Mouse (Mus musculus) MEL (cell line): ENCODE data around the gene Rpl3.

Experiments
- CTCF ChIP-seq, 3 experiments: IDR thresholded peaks in 2 of 3; conservative IDR thresholded peaks in 1 of 3; 2 replicates each; pipeline ENCODE4 v1.5.1; 2011 to 2012; ENCODE audit warnings: low read length in 3 of 3, low read depth in 2 of 3, mild to moderate bottlenecking in 2 of 3, improper control_type of control experiment in 1 of 3, inconsistent platforms in 1 of 3, mixed read lengths in 1 of 3, moderate library complexity in 1 of 3; ENCODE audit not compliant: control insufficient read depth in 1 of 3, insufficient read depth in 1 of 3, poor library complexity in 1 of 3, severe bottlenecking in 1 of 3
- E2F4 ChIP-seq: IDR thresholded peaks from 2 replicates; pipeline ENCODE4 v1.6.1; 2011; ENCODE audit warnings: low read depth, low read length, improper control_type of control experiment, borderline replicate concordance
- EP300 ChIP-seq, 2 experiments: IDR thresholded peaks; 2 replicates each; pipeline ENCODE4 v1.6.1; 2011; ENCODE audit warnings: improper control_type of control experiment in 2 of 2, low read length in 2 of 2, low read depth in 1 of 2, mild to moderate bottlenecking in 1 of 2
- MAFK ChIP-seq: IDR thresholded peaks from 2 replicates; pipeline ENCODE4 v1.6.1; 2011; ENCODE audit warnings: low read depth, mild to moderate bottlenecking, low read length, improper control_type of control experiment, borderline replicate concordance
- MXI1 ChIP-seq: IDR thresholded peaks from 2 replicates; pipeline ENCODE4 v1.6.1; 2011; ENCODE audit warnings: mild to moderate bottlenecking, low read depth, low read length, improper control_type of control experiment
- POLR2A ChIP-seq, 2 experiments: IDR thresholded peaks; 2 replicates each; pipeline ENCODE4 v1.6.1; 2011 to 2012; ENCODE audit warnings: low read length in 2 of 2, mild to moderate bottlenecking in 2 of 2, control low read depth in 1 of 2, improper control_type of control experiment in 1 of 2, low read depth in 1 of 2, moderate library complexity in 1 of 2; ENCODE audit not compliant: control insufficient read depth in 1 of 2, insufficient read depth in 1 of 2, poor library complexity in 1 of 2
- USF2 ChIP-seq, 2 experiments: IDR thresholded peaks; 2 replicates each; pipeline ENCODE4 v1.6.1; 2011 to 2012; ENCODE audit warnings: improper control_type of control experiment in 2 of 2, low read length in 2 of 2, borderline replicate concordance in 1 of 2, inconsistent platforms in 1 of 2, low read depth in 1 of 2, mild to moderate bottlenecking in 1 of 2; ENCODE audit not compliant: insufficient read depth in 1 of 2

DNA sequence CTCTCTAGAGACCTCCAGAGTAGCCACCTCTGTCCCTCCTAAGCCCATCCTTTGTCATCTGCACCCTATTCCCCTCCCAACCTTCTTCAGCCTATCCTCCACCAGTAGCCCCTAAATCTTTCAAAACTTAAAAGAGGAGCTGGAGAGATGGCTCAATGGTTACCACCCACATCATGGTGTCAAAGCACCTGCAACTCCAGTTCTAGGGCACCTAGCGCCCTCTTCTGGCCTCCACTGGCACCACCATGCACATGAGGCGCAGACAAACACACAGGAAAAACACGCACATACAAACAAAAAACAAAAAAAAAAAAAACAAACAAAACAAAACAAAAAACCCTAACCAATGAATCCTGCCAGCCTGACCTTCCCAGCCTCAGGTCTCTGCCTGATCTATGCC is 25.1 kb downstream of the Rpl3 start:
- no peak for TF ChIP-seq USF2 (IDR thresholded peaks at IDR 0.05; ENCODE audit: borderline replicate concordance in 1 of 2, insufficient read depth in 1 of 2, low read depth in 1 of 2, low read length in 2 of 2)
- no peak for TF ChIP-seq POLR2A (IDR thresholded peaks at IDR 0.05; ENCODE audit: control insufficient read depth in 1 of 2, insufficient read depth in 1 of 2, low read depth in 1 of 2, low read length in 2 of 2, poor library complexity in 1 of 2)
- no peak for TF ChIP-seq EP300 (IDR thresholded peaks at IDR 0.05; ENCODE audit: low read depth in 1 of 2, low read length in 2 of 2)
- no peak for TF ChIP-seq MXI1
- no peak for TF ChIP-seq E2F4
- TF ChIP-seq CTCF (IDR thresholded peaks at IDR 0.05 in 2 of 3, conservative IDR thresholded peaks at IDR 0.05 in 1 of 3; ENCODE audit: control insufficient read depth in 1 of 3, insufficient read depth in 1 of 3, low read depth in 2 of 3, low read length in 3 of 3, poor library complexity in 1 of 3, severe bottlenecking in 1 of 3), result peak; percentile 74 to 93 (median 85)
- TF ChIP-seq MAFK, result no peak
